Mouse (Mus musculus): ENCODE measurements at regions not wholly inside any gene's neighbourhood (a gene's known extent, or its start where the extent isn't known, plus 50 kb on each side); places are given as distances from the start of the nearest gene placed in this dataset.

GRCm38 (mm10) chr8:5938057-5938456 is 832.9 kb upstream of the Slc10a2 start:
- TF ChIP-seq CTCF (conservative IDR thresholded peaks at IDR 0.05; ENCODE audit: insufficient read depth, insufficient read length, low read depth, low read length) (no peak), POLR2A (IDR thresholded peaks at IDR 0.05; ENCODE audit: low read depth, low read length) (no peak)

Data from kidney, adult 2 months (tissue).